In the genomic region with DNA sequence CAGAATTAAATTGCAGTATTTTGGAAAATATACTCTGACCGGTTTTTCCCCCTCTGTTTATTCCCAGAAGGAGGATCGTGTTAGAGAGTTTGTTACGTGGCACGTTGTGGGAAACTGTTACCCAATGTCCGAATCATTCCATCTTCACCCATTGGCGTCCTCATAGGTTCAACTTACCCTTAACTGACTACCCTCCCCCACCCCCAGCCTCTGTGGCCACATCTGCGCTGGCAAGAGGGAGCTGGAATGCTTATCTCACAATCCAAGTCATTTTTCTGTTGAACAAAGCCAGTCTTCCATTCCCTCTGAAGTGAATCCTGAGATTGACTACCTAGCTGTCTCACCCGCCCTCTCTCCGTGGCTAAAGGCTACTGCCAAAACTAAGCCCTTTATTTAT, we compare ENCODE assay signal across 9 mouse cellular contexts. TPM values are rescaled to one million over a fixed set of nuclear protein-coding genes. Genes with fewer than 3 reads are reported as not detected.
DNase-seq lines count a peak whose midpoint lies in the region; ATAC-seq and TF ChIP-seq lines count a peak whose summit lies in the region.
"Had no signal": no experiment of that assay in that cellular context is flagged by ENCODE, and none has a peak within 500 bp of the region (broad histone marks: within the 10 kb centered on the region; RNA-seq: fewer than 3 reads in every experiment).

No protein-coding gene starts in this region.

- no peak overlapping the region; the same call in 1 of the 2 replicates for H3K27ac ChIP-seq in heart, embryonic 12.5 days (ENCODE audit: poor library complexity, severe bottlenecking)
- peak overlapping the region; percentile 85 for H3K27ac ChIP-seq in hindbrain, embryonic 10.5 days
- H3K27ac ChIP-seq in midbrain, embryonic 11.5 days (ENCODE audit: low read depth, low read length), result no peak overlapping the region

- no peaks in the 10 kb centered on the region for H3K9me3 ChIP-seq in heart, embryonic 12.5 days (replicated peaks)
- H3K9me3 ChIP-seq in G1E (replicated peaks), result no peaks in the 10 kb centered on the region
- no peaks in the 10 kb centered on the region for H3K9me3 ChIP-seq in hindbrain, embryonic 10.5 days
- H3K9me3 ChIP-seq in midbrain, embryonic 11.5 days (ENCODE audit: control insufficient read depth, low read length), result no peaks in the 10 kb centered on the region

- H3K27me3 ChIP-seq in heart, embryonic 12.5 days (replicated peaks), result no peaks in the 10 kb centered on the region
- peaks cover 8% of the 10 kb centered on the region for H3K27me3 ChIP-seq in G1E (ENCODE audit: insufficient read depth, low read length)
- H3K27me3 ChIP-seq in hindbrain, embryonic 10.5 days (ENCODE audit: insufficient read depth, poor library complexity, severe bottlenecking), result peaks cover 64% of the 10 kb centered on the region
- peaks cover 16% of the 10 kb centered on the region for H3K27me3 ChIP-seq in midbrain, embryonic 11.5 days (ENCODE audit: control insufficient read depth, insufficient read depth, low read length)

- H3K4me3 ChIP-seq in heart, embryonic 12.5 days, result peak overlapping the region; percentile 78; the same call in 1 of the 2 replicates
- peak overlapping the region; percentile 85 for H3K4me3 ChIP-seq in G1E (ENCODE audit: low read depth, low read length)
- H3K4me3 ChIP-seq in hindbrain, embryonic 10.5 days, result peak overlapping the region; percentile 75
- H3K4me3 ChIP-seq in midbrain, embryonic 11.5 days (ENCODE audit: low read depth, low read length), result no peak overlapping the region

- intact Hi-C loops in heart, postnatal 36 days (cut with DNase I), result no loop called here

- no peak overlapping the region for H3K9ac ChIP-seq in heart, embryonic 12.5 days
- no peak overlapping the region for H3K9ac ChIP-seq in midbrain, embryonic 11.5 days (ENCODE audit: low read length)

- WGBS in heart, embryonic 12.5 days, result 20% methylated on average over 9 of the region's 9 CpGs
- 22% methylated on average over 9 of the region's 9 CpGs for WGBS in hindbrain, embryonic 10.5 days
- 23% methylated on average over 9 of the region's 9 CpGs for WGBS in midbrain, embryonic 11.5 days

- no peak for DNase-seq in heart, postnatal 36 days
- no peak for DNase-seq in G1E (ENCODE audit: low spot score)
- no peak for DNase-seq in hindbrain, embryonic 10.5 days (ENCODE audit: low spot score)
- DNase-seq in midbrain, embryonic 11.5 days (ENCODE audit: low spot score, missing footprints), result no peak
- DNase-seq in right cerebral cortex, postnatal 25 days, result no peak
- DNase-seq in layer of hippocampus, adult 9-11 months, result no peak
- DNase-seq: gastrocnemius, postnatal 10 days had no signal

- no peak for ATAC-seq in heart, embryonic 12.5 days (ENCODE audit: insufficient number of reproducible peaks, low FRiP score)
- ATAC-seq in G1E (ENCODE audit: extremely low read depth, insufficient number of reproducible peaks, low FRiP score, poor library complexity, severe bottlenecking), result no peak
- no peak for ATAC-seq in midbrain, embryonic 11.5 days (ENCODE audit: low FRiP score)
- no peak for ATAC-seq in activated CD4-positive, CD25-positive, alpha-beta regulatory T cell, adult 4 months

- H3K4me1 ChIP-seq in heart, embryonic 12.5 days (replicated peaks), result peaks cover 47% of the 10 kb centered on the region
- H3K4me1 ChIP-seq in G1E (ENCODE audit: insufficient read depth, low read depth, low read length), result peaks cover 76% of the 10 kb centered on the region
- peaks cover 70% of the 10 kb centered on the region for H3K4me1 ChIP-seq in hindbrain, embryonic 10.5 days (replicated peaks)
- peaks cover 22% of the 10 kb centered on the region for H3K4me1 ChIP-seq in midbrain, embryonic 11.5 days (ENCODE audit: control insufficient read depth, insufficient read depth, low read length)

- H3K4me2 ChIP-seq in heart, embryonic 12.5 days, result peak overlapping the region; percentile 96
- peak overlapping the region; percentile 95; the same call in 1 of the 2 replicates for H3K4me2 ChIP-seq in midbrain, embryonic 11.5 days

- TF ChIP-seq CTCF in G1E (IDR thresholded peaks at IDR 0.05; ENCODE audit: low read depth, low read length), result no peak

- H3K36me3 ChIP-seq in heart, embryonic 12.5 days, result no peaks in the 10 kb centered on the region
- H3K36me3 ChIP-seq in G1E (replicated peaks), result peaks cover 26% of the 10 kb centered on the region
- H3K36me3 ChIP-seq in hindbrain, embryonic 10.5 days, result no peaks in the 10 kb centered on the region
- H3K36me3 ChIP-seq in midbrain, embryonic 11.5 days (ENCODE audit: control insufficient read depth, insufficient read depth, low read length), result no peaks in the 10 kb centered on the region

RNA-seq across cellular contexts. Expression of gene Slc9a3r1, which starts 0.9 kb away (rescaled TPM):
- polyA plus RNA-seq in heart, embryonic 12.5 days (2016; fragmentation: Nextera tagmentation; extraction: Ambion mirVana), result 21.0 and 22.2 TPM in 2 replicates
- total RNA-seq in heart, postnatal 36 days (2021), result 10 to 100 TPM in 1 of 2 experiments, 1 to 10 TPM in 1; 9.9 to 10.5 TPM
- total RNA-seq in G1E (2014; fragmentation: Nextera tagmentation) (57.3 and 65.0 TPM in 2 replicates), G1E (2017) (91.5 and 94.5 TPM in 2 replicates)
- 285 and 357 TPM in 2 replicates for polyA plus RNA-seq in G1E (2012)
- 39.6 and 49.8 TPM in 2 replicates for polyA plus RNA-seq in hindbrain, embryonic 10.5 days (2016; fragmentation: Nextera tagmentation; extraction: Ambion mirVana)
- 26.8 and 32.0 TPM in 2 replicates for polyA plus RNA-seq in midbrain, embryonic 11.5 days (2014; fragmentation: Nextera tagmentation; extraction: Ambion mirVana)
- 100 to 1,000 TPM; 166 to 228 TPM for polyA plus RNA-seq in activated CD4-positive, CD25-positive, alpha-beta regulatory T cell, adult 4 months (2017; shearing (Covaris generic))

RNA-seq across cellular contexts. Expression of gene Tmem104, which starts 25.1 kb away (rescaled TPM):
- 8.4 TPM in 2 replicates for polyA plus RNA-seq in heart, embryonic 12.5 days (2016; fragmentation: Nextera tagmentation; extraction: Ambion mirVana)
- total RNA-seq in heart, postnatal 36 days (2021), result 10 to 100 TPM; 10.4 to 12.5 TPM
- total RNA-seq in G1E (2014; fragmentation: Nextera tagmentation) (14.7 and 17.3 TPM in 2 replicates), G1E (2017) (2.6 and 4.2 TPM in 2 replicates)
- 16.3 and 23.2 TPM in 2 replicates for polyA plus RNA-seq in G1E (2012)
- polyA plus RNA-seq in hindbrain, embryonic 10.5 days (2016; fragmentation: Nextera tagmentation; extraction: Ambion mirVana), result 6.9 and 10.6 TPM in 2 replicates
- polyA plus RNA-seq in midbrain, embryonic 11.5 days (2014; fragmentation: Nextera tagmentation; extraction: Ambion mirVana), result 6.2 and 9.2 TPM in 2 replicates
- 10 to 100 TPM in 1 of 2 experiments, 1 to 10 TPM in 1; 9.3 to 11.9 TPM for polyA plus RNA-seq in activated CD4-positive, CD25-positive, alpha-beta regulatory T cell, adult 4 months (2017; shearing (Covaris generic))

RNA-seq across cellular contexts. Expression of gene Nat9, which starts 25.5 kb away (rescaled TPM):
- polyA plus RNA-seq in heart, embryonic 12.5 days (2016; fragmentation: Nextera tagmentation; extraction: Ambion mirVana), result 13.1 and 13.3 TPM in 2 replicates
- total RNA-seq in heart, postnatal 36 days (2021), result 10 to 100 TPM; 19.8 to 28.0 TPM
- total RNA-seq in G1E (2014; fragmentation: Nextera tagmentation) (18.0 and 21.1 TPM in 2 replicates), G1E (2017) (26.5 and 38.3 TPM in 2 replicates)
- polyA plus RNA-seq in G1E (2012), result 23.2 and 23.7 TPM in 2 replicates
- 18.7 and 24.3 TPM in 2 replicates for polyA plus RNA-seq in hindbrain, embryonic 10.5 days (2016; fragmentation: Nextera tagmentation; extraction: Ambion mirVana)
- polyA plus RNA-seq in midbrain, embryonic 11.5 days (2014; fragmentation: Nextera tagmentation; extraction: Ambion mirVana), result 17.7 and 19.2 TPM in 2 replicates
- 10 to 100 TPM; 14.0 to 14.6 TPM for polyA plus RNA-seq in activated CD4-positive, CD25-positive, alpha-beta regulatory T cell, adult 4 months (2017; shearing (Covaris generic))

RNA-seq across cellular contexts. Expression of gene Cd300lf, which starts 28.4 kb away (rescaled TPM):
- polyA plus RNA-seq in heart, embryonic 12.5 days (2016; fragmentation: Nextera tagmentation; extraction: Ambion mirVana), result 0.09 and 0.10 TPM in 2 replicates
- under 1 TPM; 0.08 to 0.33 TPM for total RNA-seq in heart, postnatal 36 days (2021)
- total RNA-seq in G1E (2014; fragmentation: Nextera tagmentation), result not detected in 2 replicates
- 1.6 TPM in 2 replicates for total RNA-seq in G1E (2017)
- not detected in 2 replicates for polyA plus RNA-seq in G1E (2012)
- polyA plus RNA-seq in hindbrain, embryonic 10.5 days (2016; fragmentation: Nextera tagmentation; extraction: Ambion mirVana), result 0.11 TPM in 1 of 2 replicates, not detected in the other
- polyA plus RNA-seq in midbrain, embryonic 11.5 days (2014; fragmentation: Nextera tagmentation; extraction: Ambion mirVana), result not detected in 2 replicates
- 1 to 10 TPM in 1 of 2 experiments, under 1 TPM in 1; 0.37 to 1.5 TPM for polyA plus RNA-seq in activated CD4-positive, CD25-positive, alpha-beta regulatory T cell, adult 4 months (2017; shearing (Covaris generic))
